Mouse (Mus musculus): ENCODE measurements around the gene Celf2. TPM values are rescaled to one million over a fixed set of nuclear protein-coding genes. Genes with fewer than 3 reads are reported as not detected.
"Not testable (repeated sequence)": the region's sequence is repeated elsewhere in the genome, so short reads cannot be mapped to it uniquely, and the experiment has no call there.

Celf2 gene
- polyA plus RNA-seq, 1 experiment from 2014 or later, result 11.2 TPM

DNA sequence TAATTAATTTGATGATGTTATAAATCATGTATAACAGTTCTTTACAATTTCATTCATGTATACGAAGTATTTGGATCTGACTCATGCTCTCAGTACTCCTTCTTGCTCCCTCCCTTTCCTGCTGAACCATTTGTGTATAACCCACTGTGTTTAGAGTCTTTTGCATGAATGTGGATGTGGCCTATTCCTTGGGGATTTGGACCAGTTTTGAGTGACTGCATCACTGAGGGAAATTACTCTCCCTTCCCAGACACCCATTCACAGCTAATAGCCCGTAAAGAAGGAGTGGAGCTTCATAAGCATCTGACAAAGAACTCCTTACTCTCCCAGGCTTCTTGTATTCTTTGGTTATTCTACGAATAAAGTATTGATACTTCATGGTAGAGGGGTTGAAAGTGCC, 189.6 kb downstream of the Celf2 start:
- no peak overlapping the region for H3K9ac ChIP-seq
- no peak overlapping the region for H3K4me3 ChIP-seq (replicated peaks)
- 52% methylated on average over 3 of the region's 3 CpGs for WGBS (ENCODE audit: insufficient replicate concordance)
- no peaks in the 10 kb centered on the region for H3K4me1 ChIP-seq (replicated peaks)
- H3K27ac ChIP-seq (replicated peaks), result no peak overlapping the region
- H3K9me3 ChIP-seq (replicated peaks), result no peaks in the 10 kb centered on the region
- no peak for ATAC-seq (ENCODE audit: insufficient read depth)
- no peaks in the 10 kb centered on the region for H3K36me3 ChIP-seq (replicated peaks)
- no peaks in the 10 kb centered on the region for H3K27me3 ChIP-seq
- no peak overlapping the region for H3K4me2 ChIP-seq

DNA sequence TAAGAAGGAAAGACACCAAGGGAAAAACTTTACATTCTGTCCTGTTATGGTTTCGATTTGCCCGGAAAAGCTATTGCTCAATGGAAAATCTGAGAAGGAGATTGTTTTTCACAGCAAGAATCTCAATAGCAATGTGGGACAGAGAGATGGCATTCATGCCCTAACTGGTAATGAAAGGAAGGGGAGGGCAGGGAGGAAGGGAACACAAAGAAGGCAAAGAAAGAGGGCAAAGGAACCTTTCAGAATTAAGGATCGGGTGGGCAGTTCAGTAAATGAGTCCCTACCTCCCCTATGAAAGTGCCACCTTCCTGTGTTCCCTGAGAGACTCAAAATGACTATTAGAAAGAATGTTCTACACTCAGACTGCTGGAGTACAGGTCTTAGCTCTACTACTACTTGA, 197.6 kb downstream of the Celf2 start:
- 56% methylated on average over 3 of the region's 3 CpGs for WGBS (ENCODE audit: insufficient replicate concordance)
- Histone ChIP-seq H3K27ac (replicated peaks) (no peak overlapping the region), H3K9me3 (replicated peaks) (no peaks in the 10 kb centered on the region), H3K36me3 (replicated peaks) (no peaks in the 10 kb centered on the region), H3K9ac (no peak overlapping the region), H3K4me2 (no peak overlapping the region), H3K4me3 (replicated peaks) (no peak overlapping the region), H3K27me3 (no peaks in the 10 kb centered on the region), H3K4me1 (replicated peaks) (no peaks in the 10 kb centered on the region)
- no peak for ATAC-seq (ENCODE audit: insufficient read depth)

DNA sequence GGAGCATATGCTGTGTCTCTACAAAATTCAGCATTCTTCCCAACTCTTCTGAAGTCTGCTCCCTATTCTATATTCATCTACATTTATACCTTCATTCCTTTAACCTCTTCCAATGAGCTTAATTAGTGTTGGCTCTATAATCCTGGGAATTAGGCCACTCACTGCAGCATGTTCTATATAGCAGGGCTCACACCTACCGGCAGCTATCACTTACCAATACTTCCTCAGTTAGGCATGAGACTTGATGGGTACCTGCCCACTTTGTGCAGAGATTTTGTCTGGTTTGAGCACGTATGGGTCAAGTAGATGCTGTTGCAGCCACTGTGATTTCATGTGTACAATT, 198.6 kb downstream of the Celf2 start:
- H3K27me3 ChIP-seq, result no peaks in the 10 kb centered on the region
- H3K27ac ChIP-seq (replicated peaks), result no peak overlapping the region
- no peaks in the 10 kb centered on the region for H3K9me3 ChIP-seq (replicated peaks)
- ATAC-seq (ENCODE audit: insufficient read depth), result no peak
- H3K9ac ChIP-seq, result no peak overlapping the region
- no peak overlapping the region for H3K4me3 ChIP-seq (replicated peaks)
- H3K36me3 ChIP-seq (replicated peaks), result no peaks in the 10 kb centered on the region
- WGBS (ENCODE audit: insufficient replicate concordance), result 58% methylated on average over 2 of the region's 2 CpGs
- H3K4me2 ChIP-seq, result no peak overlapping the region
- H3K4me1 ChIP-seq (replicated peaks), result no peaks in the 10 kb centered on the region

DNA sequence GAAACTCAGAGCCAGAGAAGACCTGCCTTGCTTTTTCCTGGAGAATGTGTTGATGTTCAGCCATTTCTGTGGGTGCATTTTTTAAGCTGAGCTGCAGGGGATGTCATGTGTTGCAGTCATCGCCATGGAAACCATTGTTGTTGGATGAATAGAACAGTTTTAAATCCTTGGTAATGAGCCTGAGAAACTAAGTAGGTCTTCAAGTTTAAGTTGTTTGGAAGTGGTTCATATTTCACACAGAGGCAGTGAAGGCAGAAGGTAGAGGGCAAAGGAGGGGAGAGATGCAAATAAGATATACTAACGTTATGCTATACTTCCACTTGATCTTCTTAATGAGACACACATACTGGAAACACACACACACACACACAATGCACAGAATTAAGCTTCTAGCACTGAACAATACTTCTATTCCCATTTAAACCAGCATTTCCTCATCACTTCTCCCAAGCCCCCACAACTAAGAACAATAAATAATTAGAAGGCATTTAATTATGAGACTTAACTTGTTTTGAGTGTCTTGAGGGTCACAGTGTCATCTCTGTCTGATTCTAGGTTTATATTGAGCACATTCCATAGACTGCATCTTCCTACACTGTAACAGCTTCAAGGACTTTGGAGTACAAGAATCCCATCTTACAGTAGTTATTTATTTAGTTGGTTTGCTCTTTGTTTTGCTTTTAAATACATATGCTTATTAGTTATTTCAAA, 199.1 kb downstream of the Celf2 start:
- H3K9ac ChIP-seq, result no peak overlapping the region
- H3K27me3 ChIP-seq, result no peaks in the 10 kb centered on the region
- no peak overlapping the region for H3K4me3 ChIP-seq (replicated peaks)
- no peaks in the 10 kb centered on the region for H3K36me3 ChIP-seq (replicated peaks)
- WGBS (ENCODE audit: insufficient replicate concordance), result 38% methylated on average over 2 of the region's 2 CpGs
- H3K9me3 ChIP-seq (replicated peaks), result no peaks in the 10 kb centered on the region
- H3K4me2 ChIP-seq, result no peak overlapping the region
- H3K4me1 ChIP-seq (replicated peaks), result no peaks in the 10 kb centered on the region
- H3K27ac ChIP-seq (replicated peaks), result no peak overlapping the region
- ATAC-seq (ENCODE audit: insufficient read depth), result no peak

DNA sequence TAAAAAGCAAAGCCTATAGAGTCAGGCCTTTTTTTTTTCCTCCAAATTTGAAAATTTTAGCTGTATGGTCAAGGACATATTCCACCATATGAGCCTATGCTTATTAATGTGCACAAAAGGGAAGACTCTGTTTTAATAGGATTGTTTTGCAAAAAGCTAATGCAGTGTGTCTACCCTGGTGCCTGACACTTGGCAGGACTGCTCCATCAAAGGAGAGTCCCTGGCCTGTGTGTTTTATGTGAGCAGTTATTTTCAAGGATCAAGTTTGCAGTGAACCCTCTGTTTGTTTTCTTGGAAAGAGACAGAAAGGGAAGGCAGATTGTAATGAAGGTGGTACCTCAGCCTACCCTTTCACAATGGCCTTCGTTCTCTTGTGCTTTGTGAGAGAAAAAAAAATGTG, 200.0 kb downstream of the Celf2 start:
- no peaks in the 10 kb centered on the region for H3K27me3 ChIP-seq
- ATAC-seq (ENCODE audit: insufficient read depth), result no peak
- no peaks in the 10 kb centered on the region for H3K36me3 ChIP-seq (replicated peaks)

DNA sequence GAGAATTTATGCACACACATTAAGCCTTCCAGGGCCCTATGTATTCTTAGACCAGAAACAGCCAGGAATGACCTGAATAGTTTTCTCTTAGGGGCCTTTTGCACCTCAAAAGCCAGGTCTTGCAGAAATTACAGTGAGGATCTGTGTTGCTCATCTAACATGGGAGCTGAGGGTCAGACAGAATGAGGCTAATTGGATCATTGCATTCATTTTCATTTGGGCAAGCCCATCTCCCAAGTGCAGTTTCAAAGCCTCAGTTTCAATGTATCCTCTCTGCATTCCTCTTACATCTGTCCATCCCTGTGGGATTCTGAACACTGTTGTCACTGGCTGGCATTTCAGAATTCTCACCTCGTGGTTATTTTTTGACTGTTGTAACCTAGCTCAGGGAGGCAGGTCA, 200.6 kb downstream of the Celf2 start:
- Histone ChIP-seq H3K4me1 (replicated peaks) (no peaks in the 10 kb centered on the region), H3K27me3 (no peaks in the 10 kb centered on the region), H3K4me2 (no peak overlapping the region), H3K36me3 (replicated peaks) (no peaks in the 10 kb centered on the region), H3K9me3 (replicated peaks) (no peaks in the 10 kb centered on the region), H3K9ac (no peak overlapping the region), H3K27ac (replicated peaks) (no peak overlapping the region), H3K4me3 (replicated peaks) (no peak overlapping the region)
- no peak for ATAC-seq (ENCODE audit: insufficient read depth)
- 44% methylated on average over 1 of the region's 1 CpGs for WGBS (ENCODE audit: insufficient replicate concordance)

More for the DNA sequence above, 200.0 kb downstream of the Celf2 start:
- no peak overlapping the region for H3K27ac ChIP-seq (replicated peaks)
- H3K9me3 ChIP-seq (replicated peaks), result no peaks in the 10 kb centered on the region
- H3K4me1 ChIP-seq (replicated peaks), result no peaks in the 10 kb centered on the region
- H3K4me2 ChIP-seq, result no peak overlapping the region
- H3K9ac ChIP-seq, result no peak overlapping the region
- WGBS (ENCODE audit: insufficient replicate concordance), result 61% methylated on average over 1 of the region's 1 CpGs
- no peak overlapping the region for H3K4me3 ChIP-seq (replicated peaks)

DNA sequence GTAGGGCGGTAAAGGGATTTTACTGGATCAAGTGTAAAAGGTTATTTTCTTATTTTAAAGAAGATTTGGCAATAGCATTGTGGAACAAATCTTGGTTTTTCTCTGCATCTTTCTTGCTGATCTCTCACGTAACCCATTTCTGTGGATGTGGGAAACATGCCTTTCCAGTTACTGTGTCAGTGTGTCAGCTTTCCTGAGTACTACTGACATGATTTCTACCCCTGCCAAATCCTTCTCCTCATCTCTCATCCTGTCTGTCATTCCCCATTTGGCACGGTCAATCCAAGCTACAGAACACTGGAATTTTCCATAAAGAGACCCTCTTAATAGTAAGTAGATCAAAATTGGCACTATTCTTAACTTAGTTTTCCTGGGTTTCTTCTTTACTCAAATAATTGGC, 221.9 kb downstream of the Celf2 start:
- ATAC-seq (ENCODE audit: insufficient read depth), result no peak
- Histone ChIP-seq H3K4me1 (replicated peaks) (no peaks in the 10 kb centered on the region), H3K4me3 (replicated peaks) (no peak overlapping the region), H3K4me2 (no peak overlapping the region), H3K36me3 (replicated peaks) (no peaks in the 10 kb centered on the region), H3K27me3 (no peaks in the 10 kb centered on the region), H3K9me3 (replicated peaks) (no peaks in the 10 kb centered on the region), H3K9ac (no peak overlapping the region), H3K27ac (replicated peaks) (no peak overlapping the region)
- WGBS (ENCODE audit: insufficient replicate concordance), result 55% methylated on average over 3 of the region's 3 CpGs

DNA sequence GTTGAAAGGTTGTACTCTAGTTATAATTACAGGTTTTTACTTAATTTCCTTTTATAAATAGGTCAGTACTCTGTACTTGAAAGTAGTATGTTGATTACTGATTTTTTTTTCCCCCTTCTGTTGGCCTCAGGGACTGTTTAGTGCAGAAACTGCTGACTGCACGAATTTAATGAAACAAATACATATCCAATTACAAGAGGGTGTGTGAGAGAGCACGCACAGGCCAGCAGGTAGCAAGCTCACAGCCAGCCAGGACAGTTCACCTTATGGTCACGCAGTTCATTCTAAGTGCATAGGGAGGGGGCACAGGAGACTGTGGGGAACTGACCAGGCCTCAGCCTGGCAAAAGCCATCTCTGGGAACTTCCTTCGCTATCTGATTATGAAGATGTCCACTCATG, 236.1 kb downstream of the Celf2 start:
- no peak overlapping the region for H3K4me3 ChIP-seq (replicated peaks)
- H3K4me2 ChIP-seq, result no peak overlapping the region
- no peaks in the 10 kb centered on the region for H3K9me3 ChIP-seq (replicated peaks)
- WGBS (ENCODE audit: insufficient replicate concordance), result 47% methylated on average over 4 of the region's 4 CpGs
- H3K27me3 ChIP-seq, result no peaks in the 10 kb centered on the region
- H3K36me3 ChIP-seq (replicated peaks), result no peaks in the 10 kb centered on the region
- no peaks in the 10 kb centered on the region for H3K4me1 ChIP-seq (replicated peaks)
- H3K9ac ChIP-seq, result no peak overlapping the region
- H3K27ac ChIP-seq (replicated peaks), result no peak overlapping the region
- ATAC-seq (ENCODE audit: insufficient read depth), result no peak

DNA sequence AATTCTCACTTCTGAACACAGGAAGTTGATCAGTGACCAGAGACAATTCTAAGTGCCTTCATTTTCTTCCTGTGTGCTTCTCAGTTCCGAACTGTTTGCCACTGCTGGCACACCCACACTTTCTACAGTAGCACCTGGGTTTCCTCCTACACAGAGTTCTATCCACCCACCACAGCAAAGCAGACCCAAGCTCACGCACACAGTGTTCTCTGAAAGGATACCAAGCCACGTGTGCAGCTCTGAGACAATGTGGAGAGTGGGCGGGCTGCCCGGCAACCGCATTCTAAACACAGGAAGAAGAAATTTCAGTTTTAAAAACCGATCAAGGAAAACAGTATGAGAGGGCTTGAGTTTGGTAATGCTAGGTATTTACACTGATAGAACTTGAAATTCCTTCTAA, 239.3 kb downstream of the Celf2 start:
- Histone ChIP-seq H3K36me3 (replicated peaks) (no peaks in the 10 kb centered on the region), H3K4me1 (replicated peaks) (no peaks in the 10 kb centered on the region), H3K9ac (no peak overlapping the region), H3K4me3 (replicated peaks) (no peak overlapping the region), H3K27me3 (no peaks in the 10 kb centered on the region), H3K9me3 (replicated peaks) (no peaks in the 10 kb centered on the region), H3K4me2 (no peak overlapping the region), H3K27ac (replicated peaks) (no peak overlapping the region)
- ATAC-seq (ENCODE audit: insufficient read depth), result no peak
- 51% methylated on average over 7 of the region's 7 CpGs for WGBS (ENCODE audit: insufficient replicate concordance)

DNA sequence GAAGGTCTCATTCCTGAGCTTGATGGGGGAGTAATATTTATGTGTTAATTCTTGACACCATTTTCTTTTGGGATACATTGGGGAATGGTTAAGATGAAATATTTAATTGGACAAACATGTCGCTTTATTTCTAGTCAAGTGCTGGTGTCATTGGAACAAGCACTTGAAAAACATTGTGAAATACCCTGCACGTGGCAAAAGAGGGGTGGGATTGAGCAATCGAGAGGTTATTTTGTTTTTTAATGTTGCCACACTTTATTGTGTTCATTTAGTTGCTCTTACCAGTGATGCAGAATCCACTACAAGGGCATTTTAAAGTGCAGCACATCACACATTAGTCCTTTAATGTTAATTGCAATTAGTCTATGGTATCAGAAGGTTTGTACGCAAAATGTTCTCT, 242.2 kb downstream of the Celf2 start:
- H3K9ac ChIP-seq, result no peak overlapping the region
- no peaks in the 10 kb centered on the region for H3K4me1 ChIP-seq (replicated peaks)
- WGBS (ENCODE audit: insufficient replicate concordance), result 55% methylated on average over 4 of the region's 4 CpGs
- no peak overlapping the region for H3K4me2 ChIP-seq
- H3K4me3 ChIP-seq (replicated peaks), result no peak overlapping the region
- no peak for ATAC-seq (ENCODE audit: insufficient read depth)
- H3K27ac ChIP-seq (replicated peaks), result no peak overlapping the region
- no peaks in the 10 kb centered on the region for H3K36me3 ChIP-seq (replicated peaks)
- no peaks in the 10 kb centered on the region for H3K9me3 ChIP-seq (replicated peaks)
- no peaks in the 10 kb centered on the region for H3K27me3 ChIP-seq

DNA sequence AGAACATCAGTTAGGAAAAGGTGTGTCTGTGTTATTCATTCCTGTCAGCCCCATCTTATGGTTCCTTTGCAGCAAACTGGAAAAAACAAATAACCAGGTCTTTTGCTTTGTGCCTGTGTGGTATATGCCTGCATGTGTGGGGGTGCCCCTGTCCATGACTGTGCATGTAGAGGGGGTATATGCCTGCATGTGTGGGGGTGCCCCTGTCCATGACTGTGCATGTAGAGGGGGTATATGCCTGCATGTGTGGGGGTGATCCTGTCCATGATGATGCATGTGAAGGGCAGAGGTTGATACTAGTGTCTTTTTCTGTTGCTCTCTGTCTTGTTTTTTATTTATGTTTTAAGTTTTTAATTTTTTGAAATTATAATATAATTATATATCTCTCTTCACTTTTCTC, 246.7 kb downstream of the Celf2 start:
- H3K27ac ChIP-seq (replicated peaks); H3K4me2 ChIP-seq: not testable (repeated sequence)

DNA sequence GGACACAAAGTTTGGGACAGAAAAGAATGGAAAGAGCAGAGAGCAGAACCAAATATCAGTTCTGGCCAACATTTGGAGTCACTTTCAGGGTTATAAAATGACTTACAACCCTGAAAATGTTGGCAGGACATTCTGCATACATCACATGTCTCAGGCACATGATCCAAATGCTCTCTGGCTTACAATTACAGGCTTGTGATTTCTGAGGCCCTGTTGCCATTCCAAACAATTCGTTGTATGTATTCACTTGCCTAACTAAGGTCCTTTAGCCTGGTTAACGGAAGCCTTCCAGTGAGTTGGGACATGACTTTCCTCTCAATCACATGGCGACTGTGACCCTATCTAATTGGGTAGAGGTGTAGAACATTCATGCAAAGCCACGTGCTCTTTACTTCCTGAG, 249.2 kb downstream of the Celf2 start:
- Histone ChIP-seq H3K4me2 (no peak overlapping the region), H3K27ac (replicated peaks) (no peak overlapping the region), H3K27me3 (no peaks in the 10 kb centered on the region), H3K36me3 (replicated peaks) (no peaks in the 10 kb centered on the region), H3K4me1 (replicated peaks) (no peaks in the 10 kb centered on the region), H3K9ac (no peak overlapping the region), H3K9me3 (replicated peaks) (no peaks in the 10 kb centered on the region), H3K4me3 (replicated peaks) (no peak overlapping the region)
- ATAC-seq (ENCODE audit: insufficient read depth), result no peak
- 49% methylated on average over 4 of the region's 4 CpGs for WGBS (ENCODE audit: insufficient replicate concordance)

More for the DNA sequence above, 246.7 kb downstream of the Celf2 start:
- H3K4me3 ChIP-seq (replicated peaks); H3K4me1 ChIP-seq (replicated peaks); H3K9ac ChIP-seq; ATAC-seq (ENCODE audit: insufficient read depth); H3K36me3 ChIP-seq (replicated peaks); H3K9me3 ChIP-seq (replicated peaks); H3K27me3 ChIP-seq: not testable (repeated sequence)

Data from liver, embryonic 15.5 days (tissue).